Mouse (Mus musculus): ENCODE results near the gene Gm14226. TPM values are rescaled to one million over a fixed set of nuclear protein-coding genes. Genes with fewer than 3 reads are reported as not detected.

The Gm14226 gene
- polyA plus RNA-seq, 1 experiment from 2014 or later, result 0.42 TPM

DNA sequence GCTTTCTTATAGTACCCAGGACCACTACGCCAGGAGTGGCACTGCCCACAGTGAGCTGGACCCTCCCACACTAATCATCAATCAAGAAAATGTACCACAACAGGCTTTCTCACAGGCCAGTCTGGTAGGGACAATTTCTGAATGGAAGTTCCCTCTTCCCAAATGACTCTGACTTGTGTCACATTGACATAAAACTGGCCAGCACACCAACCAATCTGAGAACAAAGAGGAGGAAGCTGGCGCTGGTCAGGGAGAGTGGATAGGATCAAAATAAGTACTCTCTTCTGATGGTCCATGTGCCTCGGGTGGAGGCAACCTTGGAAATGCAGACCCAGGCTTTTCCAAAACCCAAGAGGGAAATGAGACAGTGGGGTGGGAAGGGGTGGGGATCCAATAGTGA, 26.5 kb downstream of the Gm14226 start:
- H3K27ac ChIP-seq (ENCODE audit: low read depth, low read length), result no peak overlapping the region
- H3K4me1 ChIP-seq (ENCODE audit: control insufficient read depth, insufficient read depth, low read length), result no peaks in the 10 kb centered on the region
- no peaks in the 10 kb centered on the region for H3K36me3 ChIP-seq (ENCODE audit: control insufficient read depth, insufficient read depth, low read length)
- 83% methylated on average over 3 of the region's 3 CpGs for WGBS
- no peak overlapping the region for H3K4me3 ChIP-seq (ENCODE audit: low read depth, low read length)
- ATAC-seq (ENCODE audit: low read depth), result no peak
- no peak overlapping the region for H3K4me2 ChIP-seq (ENCODE audit: low read depth, low read length)
- no peaks in the 10 kb centered on the region for H3K27me3 ChIP-seq (ENCODE audit: control insufficient read depth, insufficient read depth, low read length)
- H3K9me3 ChIP-seq (ENCODE audit: control insufficient read depth, low read length), result no peaks in the 10 kb centered on the region
- no peak overlapping the region for H3K9ac ChIP-seq (replicated peaks; ENCODE audit: low read depth, low read length)

DNA sequence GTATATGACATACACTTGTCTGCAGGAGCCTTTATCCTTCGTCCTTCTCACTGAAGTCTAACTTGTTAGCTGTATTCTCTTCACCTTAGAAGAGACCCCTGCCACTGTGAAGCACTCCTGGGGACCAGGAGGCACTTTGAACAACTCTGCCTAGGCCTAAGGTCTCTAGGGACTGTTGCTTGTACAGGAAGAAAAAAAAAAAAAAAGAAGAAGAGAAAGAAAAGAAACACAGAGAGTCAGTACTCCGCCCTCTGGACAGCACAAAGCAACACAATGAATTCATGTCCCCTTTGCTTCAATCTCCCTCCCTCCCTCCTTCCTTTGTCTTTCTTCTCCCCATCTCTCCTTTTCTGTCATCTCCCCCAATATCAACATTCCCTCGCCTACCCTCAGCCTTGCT, 27.0 kb downstream of the Gm14226 start:
- ATAC-seq (ENCODE audit: low read depth), result no peak
- no peak overlapping the region for H3K4me2 ChIP-seq (ENCODE audit: low read depth, low read length)
- H3K4me1 ChIP-seq (ENCODE audit: control insufficient read depth, insufficient read depth, low read length), result 0 out of 2 replicates have a peak, but pooled peaks cover 2% of the 10 kb centered on the region
- H3K9ac ChIP-seq (replicated peaks; ENCODE audit: low read depth, low read length), result no peak overlapping the region
- 74% methylated on average over 3 of the region's 3 CpGs for WGBS
- H3K9me3 ChIP-seq (ENCODE audit: control insufficient read depth, low read length), result no peaks in the 10 kb centered on the region
- H3K27ac ChIP-seq (ENCODE audit: low read depth, low read length), result no peak overlapping the region
- no peaks in the 10 kb centered on the region for H3K27me3 ChIP-seq (ENCODE audit: control insufficient read depth, insufficient read depth, low read length)
- H3K4me3 ChIP-seq (ENCODE audit: low read depth, low read length), result no peak overlapping the region
- H3K36me3 ChIP-seq (ENCODE audit: control insufficient read depth, insufficient read depth, low read length), result no peaks in the 10 kb centered on the region

DNA sequence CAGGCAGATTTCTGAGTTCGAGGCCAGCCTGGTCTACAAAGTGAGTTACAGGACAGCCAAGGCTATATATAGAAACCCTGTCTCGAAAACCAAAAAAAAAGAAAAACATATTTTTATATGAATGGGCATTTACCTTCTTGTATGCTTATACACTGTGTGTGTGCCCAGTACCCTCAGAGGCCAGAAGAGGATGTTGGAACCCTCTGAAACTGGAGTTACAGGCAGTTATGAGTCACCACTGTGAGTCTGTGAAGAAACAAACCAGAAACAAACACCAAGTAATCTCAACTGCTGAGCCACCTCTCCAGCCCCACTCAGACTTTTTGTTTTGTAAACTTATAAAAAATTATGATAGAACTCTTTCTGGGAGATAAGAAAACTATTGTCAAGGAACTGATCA, 28.7 kb downstream of the Gm14226 start:
- Histone ChIP-seq H3K4me2 (ENCODE audit: low read depth, low read length) (no peak overlapping the region), H3K27me3 (ENCODE audit: control insufficient read depth, insufficient read depth, low read length) (no peaks in the 10 kb centered on the region), H3K4me3 (ENCODE audit: low read depth, low read length) (no peak overlapping the region), H3K4me1 (ENCODE audit: control insufficient read depth, insufficient read depth, low read length) (0 out of 2 replicates have a peak, but pooled peaks cover 5% of the 10 kb centered on the region), H3K9me3 (ENCODE audit: control insufficient read depth, low read length) (no peaks in the 10 kb centered on the region), H3K9ac (replicated peaks; ENCODE audit: low read depth, low read length) (no peak overlapping the region), H3K27ac (ENCODE audit: low read depth, low read length) (no peak overlapping the region), H3K36me3 (ENCODE audit: control insufficient read depth, insufficient read depth, low read length) (no peaks in the 10 kb centered on the region)
- WGBS, result 92% methylated on average over 2 of the region's 2 CpGs
- no peak for ATAC-seq (ENCODE audit: low read depth)

DNA sequence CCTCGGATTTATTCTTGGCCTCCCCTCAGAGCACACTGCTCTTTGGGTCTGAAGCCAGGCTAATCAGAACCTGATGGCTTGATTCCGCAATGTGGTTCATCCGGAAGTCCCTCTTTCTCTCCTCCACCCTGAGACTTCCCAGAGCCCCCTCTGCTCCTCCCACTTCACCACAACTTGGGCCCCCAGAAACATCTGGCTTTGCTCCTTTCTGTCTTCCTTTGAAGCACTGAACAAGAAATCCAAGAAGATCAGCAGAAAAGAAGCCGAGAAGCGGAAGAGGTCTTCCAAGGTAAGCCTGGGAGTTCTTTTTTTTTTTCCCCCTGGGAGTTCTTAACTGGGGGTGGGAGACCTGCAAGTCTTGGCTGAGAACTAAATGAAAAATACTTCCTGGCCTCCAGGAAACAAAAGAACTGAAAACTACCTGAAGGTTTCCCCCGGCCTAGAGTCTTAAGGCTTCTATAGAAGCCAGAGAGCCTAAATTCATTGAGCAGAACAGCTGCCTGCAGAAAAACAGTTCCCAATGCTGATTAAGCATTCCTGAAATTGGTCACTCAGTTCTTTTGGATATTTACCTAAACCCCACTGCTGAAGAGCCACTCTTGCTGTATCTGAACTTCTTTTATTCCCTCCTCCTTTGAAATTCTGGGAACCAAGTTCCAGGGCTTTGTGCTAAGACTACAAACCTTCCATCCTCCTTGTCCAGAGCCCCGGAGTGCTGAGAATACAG, 29.5 kb downstream of the Gm14226 start:
- no peaks in the 10 kb centered on the region for H3K36me3 ChIP-seq (ENCODE audit: control insufficient read depth, insufficient read depth, low read length)
- no peak overlapping the region for H3K9ac ChIP-seq (replicated peaks; ENCODE audit: low read depth, low read length)
- no peak overlapping the region for H3K27ac ChIP-seq (ENCODE audit: low read depth, low read length)
- 75% methylated on average over 7 of the region's 7 CpGs for WGBS
- no peaks in the 10 kb centered on the region for H3K9me3 ChIP-seq (ENCODE audit: control insufficient read depth, low read length)
- ATAC-seq (ENCODE audit: low read depth), result no peak
- no peak overlapping the region for H3K4me2 ChIP-seq (ENCODE audit: low read depth, low read length)
- H3K27me3 ChIP-seq (ENCODE audit: control insufficient read depth, insufficient read depth, low read length), result no peaks in the 10 kb centered on the region
- H3K4me1 ChIP-seq (ENCODE audit: control insufficient read depth, insufficient read depth, low read length), result 0 out of 2 replicates have a peak, but pooled peaks cover 5% of the 10 kb centered on the region
- H3K4me3 ChIP-seq (ENCODE audit: low read depth, low read length), result no peak overlapping the region

DNA sequence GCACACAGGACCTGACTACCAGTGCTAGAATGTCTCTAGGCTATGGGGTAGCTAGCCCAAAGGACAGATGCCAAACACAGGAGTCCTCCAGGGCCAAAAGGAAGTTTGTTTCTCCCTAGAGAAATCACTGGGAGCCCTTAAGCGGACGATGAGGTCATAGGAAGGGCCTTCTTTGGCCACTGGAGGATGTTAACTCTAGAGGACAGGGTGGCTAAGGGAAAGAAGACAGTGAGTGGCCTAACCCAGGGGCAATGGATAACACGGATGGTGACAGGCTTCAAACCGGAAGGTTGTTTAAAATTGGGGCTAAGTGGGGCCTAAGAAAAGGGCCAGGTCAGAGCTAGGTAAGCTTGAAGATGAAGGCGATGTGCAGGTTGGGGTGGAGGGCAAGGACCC, 32.0 kb downstream of the Gm14226 start:
- ATAC-seq (ENCODE audit: low read depth), result no peak; the same call in 1 of the 2 replicates
- Histone ChIP-seq H3K36me3 (ENCODE audit: control insufficient read depth, insufficient read depth, low read length) (no peaks in the 10 kb centered on the region), H3K9ac (replicated peaks; ENCODE audit: low read depth, low read length) (peak overlapping the region; percentile 69), H3K27ac (ENCODE audit: low read depth, low read length) (peak overlapping the region; percentile 85), H3K27me3 (ENCODE audit: control insufficient read depth, insufficient read depth, low read length) (no peaks in the 10 kb centered on the region), H3K4me1 (ENCODE audit: control insufficient read depth, insufficient read depth, low read length) (0 out of 2 replicates have a peak, but pooled peaks cover 5% of the 10 kb centered on the region), H3K4me3 (ENCODE audit: low read depth, low read length) (peak overlapping the region; percentile 41), H3K4me2 (ENCODE audit: low read depth, low read length) (peak overlapping the region; percentile 63), H3K9me3 (ENCODE audit: control insufficient read depth, low read length) (no peaks in the 10 kb centered on the region)
- WGBS, result 25% methylated on average over 5 of the region's 5 CpGs

GRCm38 (mm10) chr2:155050504-155051236, 32.6 kb downstream of the Gm14226 start:
- WGBS, result 0% methylated on average over 45 of the region's 45 CpGs
- Histone ChIP-seq H3K9ac (replicated peaks; ENCODE audit: low read depth, low read length) (peak overlapping the region; percentile 69), H3K36me3 (ENCODE audit: control insufficient read depth, insufficient read depth, low read length) (no peaks in the 10 kb centered on the region), H3K27me3 (ENCODE audit: control insufficient read depth, insufficient read depth, low read length) (no peaks in the 10 kb centered on the region), H3K4me1 (ENCODE audit: control insufficient read depth, insufficient read depth, low read length) (0 out of 2 replicates have a peak, but pooled peaks cover 5% of the 10 kb centered on the region), H3K4me3 (ENCODE audit: low read depth, low read length) (peak overlapping the region; percentile 41), H3K4me2 (ENCODE audit: low read depth, low read length) (peak overlapping the region; percentile 63), H3K9me3 (ENCODE audit: control insufficient read depth, low read length) (no peaks in the 10 kb centered on the region), H3K27ac (ENCODE audit: low read depth, low read length) (peak overlapping the region; percentile 85)
- ATAC-seq (ENCODE audit: low read depth), result peak; percentile 96

- no peak for ATAC-seq (ENCODE audit: low read depth)
- no peak overlapping the region; the same call in 1 of the 2 replicates for H3K27ac ChIP-seq (ENCODE audit: low read depth, low read length)
- WGBS, result 32% methylated on average over 9 of the region's 9 CpGs
- H3K9me3 ChIP-seq (ENCODE audit: control insufficient read depth, low read length), result no peaks in the 10 kb centered on the region
- no peak overlapping the region; the same call in 1 of the 2 replicates for H3K9ac ChIP-seq (replicated peaks; ENCODE audit: low read depth, low read length)
- 0 out of 2 replicates have a peak, but pooled peaks cover 5% of the 10 kb centered on the region for H3K4me1 ChIP-seq (ENCODE audit: control insufficient read depth, insufficient read depth, low read length)
- H3K4me3 ChIP-seq (ENCODE audit: low read depth, low read length), result no peak overlapping the region
- no peaks in the 10 kb centered on the region for H3K36me3 ChIP-seq (ENCODE audit: control insufficient read depth, insufficient read depth, low read length)
- no peaks in the 10 kb centered on the region for H3K27me3 ChIP-seq (ENCODE audit: control insufficient read depth, insufficient read depth, low read length)
- H3K4me2 ChIP-seq (ENCODE audit: low read depth, low read length), result peak overlapping the region; percentile 63
Observed at GRCm38 (mm10) chr2:155051622-155052351, 33.7 kb downstream of the Gm14226 start.

- no peak overlapping the region for H3K4me3 ChIP-seq (ENCODE audit: low read depth, low read length)
- H3K4me2 ChIP-seq (ENCODE audit: low read depth, low read length), result no peak overlapping the region
- 86% methylated on average over 2 of the region's 2 CpGs for WGBS
- no peaks in the 10 kb centered on the region for H3K9me3 ChIP-seq (ENCODE audit: control insufficient read depth, low read length)
- H3K27ac ChIP-seq (ENCODE audit: low read depth, low read length), result no peak overlapping the region
- 0 out of 2 replicates have a peak, but pooled peaks cover 5% of the 10 kb centered on the region for H3K4me1 ChIP-seq (ENCODE audit: control insufficient read depth, insufficient read depth, low read length)
- no peaks in the 10 kb centered on the region for H3K27me3 ChIP-seq (ENCODE audit: control insufficient read depth, insufficient read depth, low read length)
- no peak for ATAC-seq (ENCODE audit: low read depth)
- no peaks in the 10 kb centered on the region for H3K36me3 ChIP-seq (ENCODE audit: control insufficient read depth, insufficient read depth, low read length)
- H3K9ac ChIP-seq (replicated peaks; ENCODE audit: low read depth, low read length), result no peak overlapping the region
Observed at GRCm38 (mm10) chr2:155052681-155053080, 34.6 kb downstream of the Gm14226 start.
